Mouse (Mus musculus) forebrain, embryonic 11.5 days (tissue): Measurements from ENCODE around the gene Zfp36l2. TPM values are rescaled to one million over a fixed set of nuclear protein-coding genes. Genes with fewer than 3 reads are reported as not detected.
A peak's percentile ranks its signal among the peaks of the same experiment; 100 is the strongest.
"Not testable (repeated sequence)": the region's sequence is repeated elsewhere in the genome, so short reads cannot be mapped to it uniquely, and the experiment has no call there.

ENCODE experiments used
- ATAC-seq: fragments of 200-750 bp; cut with Nextera tagmentation; replicated peaks from 2 replicates; pipeline ENCODE4 v1.8.0; 2017; ENCODE audit warnings: moderate TSS enrichment; ENCODE audit not compliant: low FRiP score
- DNase-seq: peaks from one replicate; pipeline ENCODE4 v3.0.0-alpha.2; 2017; ENCODE audit warnings: low spot score
- H3K27ac ChIP-seq: fragments of 300-500 bp; sonication (generic); 2 replicates; pipeline ENCODE4 v1.5.1; 2014; ENCODE audit warnings: low read depth, low read length
- H3K27me3 ChIP-seq: fragments of 300-500 bp; sonication (generic); 2 replicates; pipeline ENCODE4 v1.6.1; 2014; ENCODE audit warnings: mild to moderate bottlenecking, low read length, mixed read lengths; ENCODE audit not compliant: control insufficient read depth, insufficient read depth
- H3K36me3 ChIP-seq: fragments of 300-500 bp; sonication (generic); 2 replicates; pipeline ENCODE4 v1.6.1; 2014; ENCODE audit warnings: mild to moderate bottlenecking, low read length, moderate library complexity, mixed read lengths; ENCODE audit not compliant: control insufficient read depth, insufficient read depth
- H3K4me1 ChIP-seq: fragments of 300-500 bp; sonication (generic); replicated peaks from 2 replicates; pipeline ENCODE4 v1.6.1; 2014; ENCODE audit warnings: low read length, mixed read lengths; ENCODE audit not compliant: control insufficient read depth, insufficient read depth
- H3K4me2 ChIP-seq: fragments of 300-500 bp; sonication (generic); 2 replicates; pipeline ENCODE4 v1.6.1; 2014; ENCODE audit warnings: low read depth, mild to moderate bottlenecking, low read length, moderate library complexity, mixed read lengths; ENCODE audit not compliant: severe bottlenecking
- H3K4me3 ChIP-seq: fragments of 300-500 bp; sonication (generic); 2 replicates; pipeline ENCODE4 v1.5.1; 2014; ENCODE audit warnings: low read depth, low read length
- H3K9ac ChIP-seq: fragments of 300-500 bp; sonication (generic); 2 replicates; pipeline ENCODE4 v1.6.1; 2014; ENCODE audit warnings: low read length
- H3K9me3 ChIP-seq: fragments of 300-500 bp; sonication (generic); 2 replicates; pipeline ENCODE4 v1.6.1; 2016; ENCODE audit warnings: low read length, mixed read lengths; ENCODE audit not compliant: control insufficient read depth
- WGBS: fragments of 180-500 bp; shearing (Covaris S2); extraction: QIAGEN DNeasy Blood & Tissue Kit; methylation state at CpG from one replicate; pipeline ENCODE4 v1.1.7; 2014; 5-methylcytosine and 5-hydroxymethylcytosine counted together
- polyA plus RNA-seq: library from polyadenylated mRNA; unstranded; fragments of >200 nt; fragmentation: Nextera tagmentation; extraction: Ambion mirVana; gene quantifications from 2 replicates; pipeline ENCODE4 v1.2.1, GENCODE M21; 2014

Zfp36l2 gene
- polyA plus RNA-seq, 1 experiment from 2014 or later: 15.3 TPM

DNA sequence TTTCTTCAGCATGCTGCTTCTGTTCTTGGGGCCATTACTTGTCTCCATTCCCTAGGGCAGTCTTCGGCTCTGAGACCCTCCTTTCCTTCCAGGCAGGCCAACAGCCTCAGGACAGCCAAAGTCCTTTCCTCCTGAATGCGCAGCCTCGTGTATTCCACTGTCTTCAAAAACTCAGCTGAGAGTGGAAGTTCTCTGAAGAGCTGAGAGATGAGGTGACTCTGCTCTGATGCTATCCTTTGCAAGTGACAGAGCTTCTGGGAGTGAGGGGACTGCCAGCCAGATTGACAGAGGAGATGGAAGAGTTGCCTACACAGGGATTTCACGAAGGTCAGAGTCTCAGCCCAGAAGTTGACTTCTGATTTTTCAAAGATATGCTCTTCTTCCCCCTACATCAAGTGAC is 4.2 kb upstream of the Zfp36l2 start:
- H3K4me3 ChIP-seq: no peak overlapping the region
- no peak overlapping the region for H3K27ac ChIP-seq
- no peak overlapping the region for H3K4me2 ChIP-seq
- no peak for ATAC-seq
- H3K36me3 ChIP-seq: no peaks in the 10 kb centered on the region; the same call in 1 of the 2 replicates
- 83% methylated on average over 4 of the region's 4 CpGs for WGBS
- H3K4me1 ChIP-seq: peaks cover 10% of the 10 kb centered on the region
- no peak overlapping the region for H3K9ac ChIP-seq
- no peaks in the 10 kb centered on the region for H3K9me3 ChIP-seq
- 0 out of 2 replicates have a peak, but pooled peaks cover 2% of the 10 kb centered on the region for H3K27me3 ChIP-seq
- no peak for DNase-seq

DNA sequence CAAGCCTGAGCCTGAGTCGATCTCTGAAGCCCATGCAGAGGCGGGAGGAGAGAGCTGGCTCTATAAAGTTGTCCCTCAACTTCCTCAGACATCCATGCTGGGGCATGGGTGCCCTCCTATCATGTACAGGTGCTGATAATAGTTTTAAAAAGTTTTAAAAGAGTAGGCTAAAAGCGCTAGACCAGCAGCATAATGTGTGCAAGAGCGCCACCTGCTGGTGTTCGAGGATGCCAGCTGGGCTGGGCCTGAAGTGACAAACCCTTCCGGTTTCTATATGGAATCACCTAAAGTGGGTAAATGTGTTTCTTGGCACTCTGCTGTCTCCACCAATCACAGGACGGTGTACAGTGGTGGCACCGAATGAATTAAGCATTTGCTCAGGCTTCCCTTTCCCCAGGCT is 3.1 kb upstream of the Zfp36l2 start:
- H3K9ac ChIP-seq: no peak overlapping the region
- 33% methylated on average over 8 of the region's 8 CpGs for WGBS
- H3K27ac ChIP-seq: no peak overlapping the region
- peak; percentile 88 for DNase-seq
- no peaks in the 10 kb centered on the region for H3K9me3 ChIP-seq
- no peak overlapping the region for H3K4me2 ChIP-seq
- H3K27me3 ChIP-seq: 0 out of 2 replicates have a peak, but pooled peaks cover 2% of the 10 kb centered on the region
- no peaks in the 10 kb centered on the region; the same call in 1 of the 2 replicates for H3K36me3 ChIP-seq
- peaks cover 12% of the 10 kb centered on the region for H3K4me1 ChIP-seq
- no peak overlapping the region for H3K4me3 ChIP-seq
- ATAC-seq: no peak

DNA sequence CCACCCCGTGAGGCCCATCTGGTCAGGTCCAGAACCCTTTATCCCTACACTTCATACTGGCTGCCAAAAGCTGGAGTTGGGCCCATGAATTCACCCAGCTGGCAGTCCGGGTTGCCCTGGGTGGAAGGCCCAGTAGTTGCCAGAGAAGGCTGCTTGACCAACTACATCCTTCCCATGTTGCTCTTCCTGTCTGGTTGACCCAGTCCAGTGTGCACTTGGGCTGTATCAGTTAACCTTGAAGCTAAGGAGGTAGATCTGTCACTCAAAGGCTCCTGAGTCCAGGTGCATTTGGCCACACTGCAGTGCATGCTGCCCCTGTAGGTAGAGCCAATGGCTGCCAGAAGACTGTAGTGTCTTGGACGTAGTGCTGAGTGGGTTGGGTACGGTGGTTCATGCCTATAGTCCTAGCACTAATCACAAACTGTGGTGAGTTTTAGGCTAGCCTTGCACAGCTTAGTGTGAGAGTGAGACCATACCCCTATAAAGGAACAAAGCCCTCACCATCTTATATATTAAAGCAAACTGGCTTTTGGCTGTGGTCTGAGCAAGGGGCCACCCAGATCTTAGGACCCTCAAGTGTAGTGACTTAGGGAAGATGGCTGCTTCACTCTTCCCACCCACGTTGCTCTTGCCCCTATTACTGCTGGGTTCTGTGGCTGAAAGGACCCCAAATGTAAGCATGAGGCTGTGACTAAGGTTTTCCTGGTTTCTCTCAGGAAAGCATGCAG is 1.5 kb upstream of the Zfp36l2 start:
- no peak for ATAC-seq
- Histone ChIP-seq H3K4me3 (peak overlapping the region; percentile 63; the same call in 1 of the 2 replicates), H3K27ac (peak overlapping the region; percentile 95), H3K4me1 (peaks cover 14% of the 10 kb centered on the region), H3K9me3 (no peaks in the 10 kb centered on the region), H3K9ac (peak overlapping the region; percentile 79), H3K4me2 (peak overlapping the region; percentile 55), H3K36me3 (no peaks in the 10 kb centered on the region; the same call in 1 of the 2 replicates), H3K27me3 (0 out of 2 replicates have a peak, but pooled peaks cover 2% of the 10 kb centered on the region)
- 82% methylated on average over 5 of the region's 5 CpGs for WGBS
- peak; percentile 48 for DNase-seq

DNA sequence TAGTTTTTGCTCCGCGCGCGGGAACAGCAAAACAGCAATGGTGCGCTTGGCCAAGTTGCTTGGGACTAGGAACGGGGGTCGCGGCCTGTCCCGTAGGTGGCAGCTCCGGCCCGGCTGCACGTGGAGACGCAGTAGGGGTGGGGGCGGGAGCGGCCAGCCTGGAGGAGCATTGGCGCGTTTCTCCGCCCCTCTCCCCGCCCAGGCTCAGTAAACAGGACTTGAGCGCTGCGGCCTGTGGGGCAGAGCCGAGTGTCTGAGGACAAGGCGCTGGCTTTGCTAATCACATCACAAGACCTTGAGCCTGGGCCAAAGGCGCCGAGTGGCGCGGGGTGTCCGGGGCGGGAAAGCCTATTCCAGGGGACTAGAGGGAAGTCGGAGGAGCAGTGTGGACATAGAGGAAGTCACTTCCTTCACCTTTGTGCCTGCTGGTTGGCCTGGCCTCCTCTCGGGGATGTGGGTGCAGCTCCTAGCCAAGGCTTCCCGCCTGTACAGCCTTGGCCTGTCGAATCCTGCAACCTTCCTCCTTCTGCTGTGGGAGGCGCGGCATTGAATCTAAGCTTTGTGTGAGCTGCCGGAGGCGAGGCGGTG is 721 bp upstream of the Zfp36l2 start:
- H3K27me3 ChIP-seq: 0 out of 2 replicates have a peak, but pooled peaks cover 2% of the 10 kb centered on the region
- under 1% methylated on average over 38 of the region's 38 CpGs for WGBS

DNA sequence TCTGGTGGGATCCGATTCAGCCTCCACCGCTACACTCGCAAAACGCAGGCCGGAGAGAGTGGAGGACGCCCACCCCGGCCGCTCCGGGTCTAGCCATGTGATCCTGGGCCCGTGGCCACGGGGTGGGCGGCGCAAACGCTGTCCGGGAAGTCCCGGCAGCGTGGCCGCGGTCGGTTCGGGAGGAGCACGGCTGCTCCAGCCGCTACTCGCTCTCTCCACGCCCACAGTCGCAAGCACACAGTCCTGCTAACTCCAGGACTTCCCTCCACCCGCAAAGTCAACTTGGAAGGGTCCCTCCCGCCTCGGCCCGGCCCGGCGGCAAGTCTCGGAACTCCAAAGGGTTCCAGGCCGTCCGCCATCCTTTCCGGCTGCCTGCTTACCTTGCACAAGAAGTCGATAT is 483 bp downstream of the Zfp36l2 start:
- ATAC-seq: peak; percentile 8; the same call in 1 of the 2 replicates
- peak overlapping the region; percentile 93 for H3K9ac ChIP-seq
- WGBS: 0% methylated on average over 10 of the region's 37 CpGs
- peak overlapping the region; percentile 83 for H3K4me2 ChIP-seq
- H3K9me3 ChIP-seq, H3K27me3 ChIP-seq, DNase-seq, H3K36me3 ChIP-seq: not testable (repeated sequence)
- H3K4me3 ChIP-seq: peak overlapping the region; percentile 77
- H3K4me1 ChIP-seq: peaks cover 24% of the 10 kb centered on the region
- peak overlapping the region; percentile 95 for H3K27ac ChIP-seq

More for the DNA sequence above, 721 bp upstream of the Zfp36l2 start:
- Histone ChIP-seq H3K9me3 (no peaks in the 10 kb centered on the region), H3K27ac (peak overlapping the region; percentile 95), H3K4me2 (peak overlapping the region; percentile 55), H3K4me1 (peaks cover 14% of the 10 kb centered on the region), H3K4me3 (peak overlapping the region; percentile 63), H3K36me3 (no peaks in the 10 kb centered on the region; the same call in 1 of the 2 replicates), H3K9ac (peak overlapping the region; percentile 79)
- ATAC-seq (peak; percentile 82), DNase-seq (peak; percentile 93)

DNA sequence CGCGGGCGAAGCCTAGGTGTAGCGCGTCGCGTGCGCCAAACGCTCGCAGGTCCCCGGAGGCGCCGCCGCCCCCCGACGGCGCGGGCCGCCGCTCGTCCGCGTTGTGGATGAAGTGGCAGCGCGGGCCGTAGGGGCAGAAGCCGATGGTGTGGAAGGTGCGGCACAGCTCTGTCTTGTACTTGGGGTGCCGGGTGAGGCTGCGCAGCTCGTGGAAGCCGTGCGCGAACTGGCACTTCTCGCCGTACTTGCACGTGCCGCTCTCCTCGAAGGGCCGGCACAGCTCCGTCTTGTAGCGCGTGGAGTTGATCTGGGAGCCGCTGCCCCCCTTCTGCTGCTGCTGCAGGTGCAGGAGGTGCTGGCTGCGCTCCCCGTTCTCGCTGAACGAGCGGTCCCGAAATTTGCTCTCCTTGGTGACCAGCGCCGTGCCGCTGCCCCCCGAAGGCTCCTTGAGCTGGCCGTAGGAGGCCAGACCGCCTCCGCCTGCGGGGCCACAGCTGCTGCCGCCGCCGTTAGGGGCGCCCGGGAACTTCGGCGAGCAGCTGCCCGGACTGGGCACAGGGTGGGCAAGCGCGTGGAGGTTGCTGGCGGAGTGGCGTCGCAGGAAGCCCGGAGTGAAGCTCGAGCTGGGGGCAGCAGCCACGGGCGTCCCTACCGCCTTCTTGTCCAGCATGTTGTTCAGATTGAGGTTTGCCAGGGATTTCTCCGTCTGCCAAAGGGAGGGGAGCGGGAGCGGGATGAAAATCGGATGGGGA is 1.1 kb downstream of the Zfp36l2 start:
- no peaks in the 10 kb centered on the region for H3K36me3 ChIP-seq
- H3K4me3 ChIP-seq: peak overlapping the region; percentile 77
- H3K27ac ChIP-seq: peak overlapping the region; percentile 81
- under 1% methylated on average over 79 of the region's 80 CpGs for WGBS
- H3K27me3 ChIP-seq: 0 out of 2 replicates have a peak, but pooled peaks cover 2% of the 10 kb centered on the region
- DNase-seq (peak; percentile 84), ATAC-seq (no peak)
- peaks cover 24% of the 10 kb centered on the region for H3K4me1 ChIP-seq
- peak overlapping the region; percentile 93 for H3K9ac ChIP-seq
- H3K9me3 ChIP-seq: no peaks in the 10 kb centered on the region
- H3K4me2 ChIP-seq: peak overlapping the region; percentile 83

DNA sequence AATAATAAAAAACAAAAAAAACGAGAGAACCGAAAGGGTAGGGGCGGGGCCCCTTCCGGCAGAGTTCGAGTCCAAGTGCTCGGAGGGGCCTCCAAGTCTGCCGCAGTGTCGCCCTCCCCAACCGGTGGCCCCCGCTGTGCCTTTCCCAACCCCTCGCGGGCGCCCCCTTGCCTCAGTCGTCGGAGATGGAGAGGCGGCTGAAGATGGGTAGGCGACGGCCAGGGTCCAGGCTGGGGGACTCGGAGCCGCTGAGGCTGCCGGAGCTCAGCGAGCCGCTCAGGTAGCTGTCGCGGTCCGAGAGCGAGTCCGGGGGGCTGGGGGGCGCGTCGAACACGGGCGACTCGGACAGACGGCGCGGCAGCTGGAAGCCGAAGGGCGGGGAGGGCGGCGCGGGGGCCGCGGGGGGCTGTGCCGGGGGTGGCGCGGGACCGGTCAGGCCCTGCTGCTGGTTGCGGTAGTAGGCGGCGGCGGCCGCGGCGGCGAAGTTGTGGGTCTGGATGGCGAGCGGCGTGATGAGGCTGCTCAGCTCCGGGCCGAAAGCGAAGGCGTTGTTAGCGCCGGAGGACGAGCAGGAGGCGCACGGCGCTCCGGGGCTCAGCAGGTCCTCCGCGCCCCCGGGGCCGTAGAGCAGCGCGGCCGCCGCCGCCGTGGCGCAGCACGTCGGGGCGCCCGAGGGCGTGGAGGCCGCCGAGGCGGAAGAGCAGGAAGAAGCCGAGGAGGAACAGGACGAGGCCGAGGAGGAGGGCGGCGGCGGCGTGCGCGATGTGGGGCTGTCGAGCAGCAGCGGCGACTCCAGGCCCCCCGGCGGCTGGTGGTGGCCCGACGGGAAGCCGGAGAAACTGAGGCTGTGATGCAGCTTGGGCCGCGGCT is 1.9 kb downstream of the Zfp36l2 start:
- 0 out of 2 replicates have a peak, but pooled peaks cover 2% of the 10 kb centered on the region for H3K27me3 ChIP-seq
- H3K4me3 ChIP-seq: peak overlapping the region; percentile 77
- H3K27ac ChIP-seq: peak overlapping the region; percentile 81
- peak overlapping the region; percentile 83 for H3K4me2 ChIP-seq
- under 1% methylated on average over 81 of the region's 108 CpGs for WGBS
- no peaks in the 10 kb centered on the region for H3K36me3 ChIP-seq
- H3K9ac ChIP-seq: peak overlapping the region; percentile 93
- H3K4me1 ChIP-seq: peaks cover 25% of the 10 kb centered on the region
- DNase-seq (peak; percentile 86), ATAC-seq (no peak)
- H3K9me3 ChIP-seq: no peaks in the 10 kb centered on the region
